Mouse (Mus musculus) 3134 (cell line): ENCODE data around the gene Pax7.

Experiments
- DNase-seq: peaks from one replicate; pipeline ENCODE4 v3.0.0-alpha.2; 2011; ENCODE audit warnings: low spot score; ENCODE audit not compliant: insufficient read length; ENCODE audit errors: extremely low read depth

Pax7 gene

GRCm38 (mm10) chr4:139698602-139699001 is 134.7 kb downstream of the Pax7 start:
- DNase-seq = no peak

GRCm38 (mm10) chr4:139697755-139698154 is 135.6 kb downstream of the Pax7 start:
- no peak for DNase-seq

GRCm38 (mm10) chr4:139693315-139693714 is 140.0 kb downstream of the Pax7 start:
- no peak for DNase-seq

DNA sequence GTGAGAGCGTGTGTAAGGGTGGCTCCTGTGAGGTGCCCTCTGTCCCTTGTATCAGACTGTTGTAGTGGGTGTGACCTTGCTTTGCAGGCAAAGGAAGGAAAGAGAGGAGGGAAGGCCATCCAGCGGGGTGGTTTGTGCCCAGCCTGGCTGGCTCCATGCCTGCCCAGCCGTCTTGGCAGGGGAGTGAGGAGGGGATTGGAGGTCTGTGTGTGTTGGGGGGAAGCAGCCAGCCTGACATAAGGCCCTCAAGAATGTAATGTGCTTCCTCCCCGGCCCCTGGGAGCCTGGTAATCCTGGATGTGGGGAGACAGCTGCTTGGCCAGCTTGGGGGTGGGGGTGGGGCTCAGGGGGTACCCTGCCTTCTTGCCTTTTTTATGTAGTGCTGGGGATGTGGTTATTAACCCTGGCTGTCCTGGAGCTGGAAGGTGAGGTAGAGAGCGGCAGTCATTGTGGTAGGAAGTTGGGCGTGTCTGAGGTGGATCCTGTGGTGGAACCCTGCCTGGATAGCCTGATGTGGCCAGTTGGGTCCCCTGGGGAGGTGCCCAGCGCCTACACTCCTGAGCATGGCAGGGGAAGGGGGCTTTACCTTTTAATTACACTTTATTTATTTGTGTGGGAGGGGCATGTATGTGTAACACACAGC is 143.6 kb downstream of the Pax7 start:
- peak; percentile 70 for DNase-seq

- DNase-seq = peak; percentile 40
Measured at GRCm38 (mm10) chr4:139688058-139688457, 145.3 kb downstream of the Pax7 start.
